In genomic region chr7:7209313-7210151, GRCm38 (mm10) we compare ENCODE assay signal across 8 mouse cellular contexts. TPM values are rescaled to one million over a fixed set of nuclear protein-coding genes. Genes with fewer than 3 reads are reported as not detected.
DNase-seq lines count a peak whose midpoint lies in the region; ATAC-seq and TF ChIP-seq lines count a peak whose summit lies in the region.
"Not testable (repeated sequence)": the region's sequence is repeated elsewhere in the genome, so short reads cannot be mapped to it uniquely, and the experiment has no call there.

Gene Zfp772, minus strand, starts transcription at chr7:7209998.

- intact Hi-C loops in heart, postnatal 10 days (cut with DNase I), result not testable (repeated sequence)

- H3K9ac ChIP-seq in liver, adult 2 months (ENCODE audit: low read depth, low read length), result peak within 1 kb of the TSS; percentile 74
- H3K9ac ChIP-seq in midbrain, embryonic 16.5 days (ENCODE audit: low read depth, low read length), result peak within 1 kb of the TSS; percentile 52

- not testable (repeated sequence) for H3K79me2 ChIP-seq in liver, adult 2 months (ENCODE audit: control insufficient read depth, insufficient read depth, low read length)

- H3K4me2 ChIP-seq in midbrain, embryonic 16.5 days (ENCODE audit: low read length), result peak within 1 kb of the TSS; percentile 60

- H3K27ac ChIP-seq in liver, adult 2 months (replicated peaks; ENCODE audit: insufficient read depth, low read depth, low read length); midbrain, embryonic 16.5 days (ENCODE audit: low read length): not testable (repeated sequence)

- H3K4me1 ChIP-seq in liver, adult 2 months (ENCODE audit: control insufficient read depth, insufficient read depth, low read length); midbrain, embryonic 16.5 days (ENCODE audit: control insufficient read depth, insufficient read depth, low read length): not testable (repeated sequence)

- TF ChIP-seq POLR2A in brain, embryonic 14.5 days (IDR thresholded peaks at IDR 0.05; ENCODE audit: borderline replicate concordance, extremely low read depth, insufficient read depth, insufficient read length, poor library complexity, severe bottlenecking); liver, adult 2 months (IDR thresholded peaks at IDR 0.05; ENCODE audit: extremely low read depth, insufficient read depth, low read length): not testable (repeated sequence)

- peak; percentile 62; the same call in 1 of the 2 replicates for ATAC-seq in midbrain, embryonic 16.5 days

- under 1% methylated on average over 24 of the region's 24 CpGs for WGBS in liver, adult 2 months
- WGBS in midbrain, embryonic 16.5 days, result 2% methylated on average over 24 of the region's 24 CpGs

- TF ChIP-seq CTCF in brain, embryonic 14.5 days (IDR thresholded peaks at IDR 0.05; ENCODE audit: borderline replicate concordance, extremely low read depth, insufficient read depth, insufficient read length); liver, adult 2 months (IDR thresholded peaks at IDR 0.05; ENCODE audit: low read depth, low read length): not testable (repeated sequence)

- peak within 1 kb of the TSS; percentile 61 for H3K4me3 ChIP-seq in liver, adult 2 months (ENCODE audit: insufficient read depth, low read depth, low read length)
- H3K4me3 ChIP-seq in midbrain, embryonic 16.5 days (ENCODE audit: low read depth, low read length), result peak within 1 kb of the TSS; percentile 48

- peak; percentile 59 to 64 for DNase-seq in B cell, adult 2 months
- peak; percentile 84 for DNase-seq in brain, embryonic 14.5 days (ENCODE audit: low read depth)
- DNase-seq in fibroblast of lung, adult 2 months (ENCODE audit: low read depth), result peak; percentile 26
- DNase-seq in heart, postnatal 10 days, result peak; percentile 60 to 66
- DNase-seq in kidney, postnatal 10 days, result peak; percentile 49
- peak; percentile 60 for DNase-seq in liver, adult 2 months (ENCODE audit: extremely low read depth, low read depth, low spot score)
- DNase-seq in splenic B cell, adult 2 months (ENCODE audit: low read depth, low spot score), result peak; percentile 70

- not testable (repeated sequence) for H3K36me3 ChIP-seq in liver, adult 2 months (ENCODE audit: control insufficient read depth, insufficient read depth, low read length); midbrain, embryonic 16.5 days (ENCODE audit: control insufficient read depth, insufficient read depth, low read length); splenic B cell, adult 2 months (ENCODE audit: control insufficient read depth, insufficient read depth, low read length, poor library complexity, severe bottlenecking)

- not testable (repeated sequence) for H3K27me3 ChIP-seq in liver, adult 2 months (ENCODE audit: control insufficient read depth, insufficient read depth, low read length); midbrain, embryonic 16.5 days (ENCODE audit: control insufficient read depth, insufficient read depth, low read depth, low read length); splenic B cell, adult 2 months (ENCODE audit: control insufficient read depth, insufficient read depth, low read length, poor library complexity, severe bottlenecking)

- not testable (repeated sequence) for H3K9me3 ChIP-seq in midbrain, embryonic 16.5 days (replicated peaks; ENCODE audit: control insufficient read depth, low read length, poor library complexity, severe bottlenecking)

RNA-seq across cellular contexts. Expression of gene Zfp772, which starts in this region (rescaled TPM):
- 8.3 and 11.0 TPM in 2 replicates for polyA plus RNA-seq in brain, embryonic 14.5 days (2012; rRNA removed)
- 1 to 10 TPM; 2.1 to 2.6 TPM for total RNA-seq in heart, postnatal 10 days (2021)
- total RNA-seq in liver, adult 2 months (2014; rRNA removed), result 1.2 and 1.8 TPM in 2 replicates
- 0.55 TPM in 2 replicates for polyA plus RNA-seq in liver, adult 2 months (2012; rRNA removed)
- 9.8 and 10.6 TPM in 2 replicates for polyA plus RNA-seq in midbrain, embryonic 16.5 days (2015; fragmentation: Nextera tagmentation; extraction: Ambion mirVana)

Comparison
In these comparisons a context has a peak if more than half of its experiments do, and no peak if none do; other contexts are left out.
1. DNase-seq: peak in every context shown above with its lines; median percentile 84 in brain, embryonic 14.5 days; 70 in splenic B cell, adult 2 months; 63 in heart, postnatal 10 days; 62 in B cell, adult 2 months; 60 in liver, adult 2 months; 49 in kidney, postnatal 10 days; 26 in fibroblast of lung, adult 2 months.